Mouse (Mus musculus) liver, embryonic 14.5 days (tissue): ENCODE data around the gene Rps29.

Experiments
- CTCF ChIP-seq: IDR thresholded peaks from 2 replicates; pipeline ENCODE4 v1.5.1; 2016; ENCODE audit warnings: antibody characterized with exemption, low read depth, control low read depth
- EP300 ChIP-seq: IDR thresholded peaks from 2 replicates; pipeline ENCODE4 v1.6.1; 2016; ENCODE audit warnings: antibody characterized with exemption, low read depth

DNA sequence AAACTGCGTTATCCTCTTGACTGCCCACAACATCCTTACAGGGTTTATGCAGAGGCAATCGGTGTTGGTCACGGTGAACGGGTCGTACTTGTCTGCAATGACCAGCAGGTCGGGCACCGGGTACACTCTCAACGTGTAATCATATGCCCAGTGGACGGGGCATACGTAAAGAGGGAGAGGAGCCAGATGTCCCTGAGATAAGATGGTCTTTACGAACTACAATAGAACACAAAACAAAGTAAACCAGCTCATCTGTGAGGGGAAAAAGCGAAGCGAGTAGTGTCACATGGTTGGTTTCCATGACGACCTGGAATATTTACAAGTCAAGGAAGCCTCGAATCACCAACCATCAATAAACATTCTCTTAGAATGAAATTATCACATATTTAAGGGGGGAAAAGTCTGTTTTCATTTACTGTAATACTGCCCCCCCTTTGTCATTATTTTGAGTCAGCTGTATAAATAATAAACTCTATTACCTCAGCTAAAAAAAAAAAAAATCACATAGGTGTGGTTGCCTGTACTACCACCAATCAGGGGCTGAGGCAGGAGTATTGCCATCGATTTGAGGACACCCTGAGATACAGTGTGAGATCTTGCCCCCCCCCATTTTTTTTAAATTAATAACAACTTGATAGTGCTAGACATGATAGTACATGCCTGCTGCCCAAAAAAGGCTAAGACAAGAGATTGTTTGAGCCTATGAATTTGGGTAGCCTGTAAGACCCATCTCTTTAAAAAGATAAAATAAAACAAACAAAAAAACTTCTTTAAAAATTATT lies 45.3 kb upstream of the Rps29 start, which contains the start of gene Gm49384:
- TF ChIP-seq CTCF (no peak), EP300 (no peak)
